Mouse (Mus musculus): ENCODE measurements around the gene Kifc5b.

Gene Kifc5b

GRCm38 (mm10) chr17:26946567-26946966 is 29.7 kb downstream of the Kifc5b start:
- no peak for DNase-seq (ENCODE audit: extremely low read depth, low read depth, low spot score)

GRCm38 (mm10) chr17:26947231-26948100 is 30.6 kb downstream of the Kifc5b start:
- DNase-seq (ENCODE audit: extremely low read depth, low read depth, low spot score): no peak

GRCm38 (mm10) chr17:26948316-26949050 is 31.6 kb downstream of the Kifc5b start:
- no peak for DNase-seq (ENCODE audit: extremely low read depth, low read depth, low spot score)

- DNase-seq (ENCODE audit: extremely low read depth, low read depth, low spot score): no peak
Measured at GRCm38 (mm10) chr17:26949051-26949577, 32.2 kb downstream of the Kifc5b start.

GRCm38 (mm10) chr17:26949866-26950265 is 33.0 kb downstream of the Kifc5b start:
- no peak for DNase-seq (ENCODE audit: extremely low read depth, low read depth, low spot score)

- no peak for DNase-seq (ENCODE audit: extremely low read depth, low read depth, low spot score)
Measured at GRCm38 (mm10) chr17:26950560-26951288, 33.8 kb downstream of the Kifc5b start.

GRCm38 (mm10) chr17:26951406-26951805 is 34.5 kb downstream of the Kifc5b start:
- no peak for DNase-seq (ENCODE audit: extremely low read depth, low read depth, low spot score)

GRCm38 (mm10) chr17:26951952-26952877 is 35.3 kb downstream of the Kifc5b start:
- DNase-seq (ENCODE audit: extremely low read depth, low read depth, low spot score): no peak

GRCm38 (mm10) chr17:26953201-26953600 is 36.3 kb downstream of the Kifc5b start:
- DNase-seq (ENCODE audit: extremely low read depth, low read depth, low spot score): no peak

- DNase-seq (ENCODE audit: extremely low read depth, low read depth, low spot score): no peak
Measured at GRCm38 (mm10) chr17:26953726-26954125, 36.8 kb downstream of the Kifc5b start.

GRCm38 (mm10) chr17:26956309-26956708 is 39.4 kb downstream of the Kifc5b start:
- no peak for DNase-seq (ENCODE audit: extremely low read depth, low read depth, low spot score)

GRCm38 (mm10) chr17:26956895-26957294 is 40.0 kb downstream of the Kifc5b start:
- DNase-seq (ENCODE audit: extremely low read depth, low read depth, low spot score): no peak

- DNase-seq (ENCODE audit: extremely low read depth, low read depth, low spot score): no peak
Measured at GRCm38 (mm10) chr17:26957872-26958271, 41.0 kb downstream of the Kifc5b start.

- DNase-seq (ENCODE audit: extremely low read depth, low read depth, low spot score): no peak
Measured at GRCm38 (mm10) chr17:26958880-26959279, 42.0 kb downstream of the Kifc5b start.

GRCm38 (mm10) chr17:26959815-26960214 is 42.9 kb downstream of the Kifc5b start:
- DNase-seq (ENCODE audit: extremely low read depth, low read depth, low spot score): no peak

GRCm38 (mm10) chr17:26961572-26962240 is 44.8 kb downstream of the Kifc5b start:
- no peak for DNase-seq (ENCODE audit: extremely low read depth, low read depth, low spot score)

- no peak for DNase-seq (ENCODE audit: extremely low read depth, low read depth, low spot score)
Measured at GRCm38 (mm10) chr17:26966993-26967392, 50.1 kb downstream of the Kifc5b start.

GRCm38 (mm10) chr17:26967477-26967876 is 50.6 kb downstream of the Kifc5b start:
- no peak for DNase-seq (ENCODE audit: extremely low read depth, low read depth, low spot score)

- no peak for DNase-seq (ENCODE audit: extremely low read depth, low read depth, low spot score)
Measured at GRCm38 (mm10) chr17:26968200-26968611, 51.3 kb downstream of the Kifc5b start.

GRCm38 (mm10) chr17:26969257-26969656 is 52.4 kb downstream of the Kifc5b start:
- no peak for DNase-seq (ENCODE audit: extremely low read depth, low read depth, low spot score)

Data from fat pad, adult 2 months (tissue).